Mouse (Mus musculus): Measurements from ENCODE around the gene Tsc22d4.
"Not testable (repeated sequence)": the region's sequence is repeated elsewhere in the genome, so short reads cannot be mapped to it uniquely, and the experiment has no call there.

The Tsc22d4 gene

DNA sequence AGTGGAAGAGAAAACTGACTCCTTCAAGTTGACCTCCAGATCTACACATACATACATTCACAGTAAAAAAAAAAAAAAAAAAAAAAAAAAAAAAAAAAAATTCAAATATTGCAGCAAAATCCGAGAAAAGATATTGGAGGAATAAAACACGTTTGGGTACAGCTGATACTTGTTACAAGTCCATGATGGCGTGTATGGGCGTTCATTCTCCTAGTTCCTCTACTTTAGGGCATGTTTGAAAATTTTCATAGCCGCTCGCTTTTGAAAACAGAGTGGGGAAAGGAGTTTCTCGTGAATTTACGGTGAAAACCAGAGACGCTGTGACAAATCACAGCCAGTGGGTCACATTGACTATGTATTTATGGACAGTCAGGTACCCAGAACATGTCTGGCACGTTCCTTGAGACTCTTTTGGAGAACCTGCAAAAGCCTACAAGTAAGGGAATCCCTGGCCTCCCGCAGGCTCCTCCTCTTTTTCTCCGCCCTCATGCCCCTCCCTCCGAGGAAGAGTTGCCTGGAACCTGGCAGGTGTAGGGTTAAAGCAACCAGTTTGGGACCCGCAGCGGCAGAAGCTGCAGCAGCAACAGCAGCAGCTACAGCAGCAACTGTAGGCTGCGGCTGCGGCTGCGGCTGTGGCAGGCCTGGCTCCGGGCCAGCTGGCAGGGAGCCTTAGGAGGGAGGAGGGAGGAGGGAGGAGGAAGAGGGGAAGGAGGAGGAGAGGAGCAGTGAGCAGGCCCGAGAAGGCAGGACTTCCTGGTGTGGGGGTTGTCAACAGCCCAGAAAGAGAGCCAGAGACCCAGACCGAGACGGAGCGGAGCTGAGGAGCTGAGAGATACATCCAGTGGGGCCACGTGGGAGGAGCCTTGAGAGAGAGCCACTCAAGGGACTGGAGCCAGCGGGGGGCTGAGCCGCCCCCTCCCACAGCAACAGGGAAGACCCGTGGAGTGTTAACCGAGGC lies at the start of gene Tsc22d4:
Gene Tsc22d4, plus strand, starts transcription at position 517 of the 958 bp plus-strand sequence.
- peak; percentile 86 to 90 for DNase-seq (ENCODE audit: low spot score in 2 of 2)

DNA sequence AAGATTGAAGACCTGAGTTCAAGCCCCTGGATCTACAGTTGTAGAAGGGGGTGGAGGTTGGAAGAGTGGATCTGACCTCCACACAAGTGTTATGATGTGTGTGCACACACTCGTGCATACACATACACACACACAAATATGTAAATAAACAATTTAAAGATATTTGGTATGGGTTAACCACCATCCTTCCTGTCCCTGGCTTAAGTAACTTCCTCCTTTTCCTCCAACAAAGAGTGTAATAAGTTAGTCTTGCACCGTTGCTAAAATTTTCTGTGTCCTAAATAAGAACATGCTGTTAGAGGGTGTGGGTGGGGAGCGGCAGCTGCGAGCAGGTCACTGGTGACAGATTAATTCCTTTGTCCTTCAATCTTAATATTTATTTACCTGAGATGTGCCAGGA lies 49.6 kb upstream of the Tsc22d4 start:
- no peak for DNase-seq (ENCODE audit: low spot score in 2 of 2)

DNA sequence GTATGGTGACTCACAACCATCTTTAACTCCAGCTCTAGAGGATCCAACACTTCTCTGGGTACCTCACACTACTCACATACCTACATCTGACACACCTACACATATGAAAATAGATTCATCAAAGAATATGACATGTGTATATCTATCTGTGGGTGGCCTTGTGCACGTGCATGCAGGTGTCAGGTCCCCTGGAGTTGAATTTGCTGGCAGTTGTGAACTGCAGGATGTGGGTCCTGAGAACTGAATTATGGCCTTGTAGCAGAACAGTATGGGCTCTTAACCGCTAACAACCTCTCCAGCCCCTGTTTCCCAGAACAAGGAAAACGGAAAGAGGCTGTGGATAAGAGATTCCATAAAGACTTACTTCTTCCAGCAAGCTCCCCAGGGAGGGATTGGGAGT lies 46.5 kb upstream of the Tsc22d4 start:
- DNase-seq (ENCODE audit: low spot score in 2 of 2): no peak

DNA sequence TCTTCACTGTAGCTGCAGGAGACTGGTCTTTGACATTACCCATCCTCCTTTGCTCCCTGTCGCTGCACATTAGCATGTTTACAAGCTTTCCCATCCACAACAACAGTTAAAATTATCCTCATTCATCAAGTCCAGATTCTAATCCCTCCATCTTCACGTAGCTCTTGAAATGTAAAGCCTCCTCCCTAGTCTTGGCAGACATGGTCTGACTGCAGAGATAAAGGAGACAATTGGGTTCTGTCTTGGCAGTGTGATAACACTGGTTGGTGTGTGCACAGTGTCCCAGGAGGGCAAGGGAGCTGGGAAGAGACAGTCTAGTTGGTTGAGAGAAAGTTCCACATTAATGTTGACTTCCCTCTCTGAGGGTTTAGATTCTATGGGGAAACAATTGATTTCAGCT lies 45.7 kb upstream of the Tsc22d4 start:
- DNase-seq (ENCODE audit: low spot score in 2 of 2): no peak

GRCm38 (mm10) chr5:137705242-137705641 lies 40.3 kb upstream of the Tsc22d4 start:
- no peak for DNase-seq (ENCODE audit: low spot score in 2 of 2)

GRCm38 (mm10) chr5:137706913-137707633 lies 38.5 kb upstream of the Tsc22d4 start:
- peak in 1 of 2 experiments; percentile 33 for DNase-seq (ENCODE audit: low spot score in 2 of 2)

- DNase-seq (ENCODE audit: low spot score in 2 of 2): no peak
Observed at GRCm38 (mm10) chr5:137713454-137713853, 32.1 kb upstream of the Tsc22d4 start.

GRCm38 (mm10) chr5:137715685-137716084 lies 29.8 kb upstream of the Tsc22d4 start:
- DNase-seq (ENCODE audit: low spot score in 2 of 2): no peak

GRCm38 (mm10) chr5:137718020-137718790 lies 27.3 kb upstream of the Tsc22d4 start:
- no peak for DNase-seq (ENCODE audit: low spot score in 2 of 2)

GRCm38 (mm10) chr5:137719088-137719487 lies 26.4 kb upstream of the Tsc22d4 start:
- DNase-seq (ENCODE audit: low spot score in 2 of 2): no peak

DNA sequence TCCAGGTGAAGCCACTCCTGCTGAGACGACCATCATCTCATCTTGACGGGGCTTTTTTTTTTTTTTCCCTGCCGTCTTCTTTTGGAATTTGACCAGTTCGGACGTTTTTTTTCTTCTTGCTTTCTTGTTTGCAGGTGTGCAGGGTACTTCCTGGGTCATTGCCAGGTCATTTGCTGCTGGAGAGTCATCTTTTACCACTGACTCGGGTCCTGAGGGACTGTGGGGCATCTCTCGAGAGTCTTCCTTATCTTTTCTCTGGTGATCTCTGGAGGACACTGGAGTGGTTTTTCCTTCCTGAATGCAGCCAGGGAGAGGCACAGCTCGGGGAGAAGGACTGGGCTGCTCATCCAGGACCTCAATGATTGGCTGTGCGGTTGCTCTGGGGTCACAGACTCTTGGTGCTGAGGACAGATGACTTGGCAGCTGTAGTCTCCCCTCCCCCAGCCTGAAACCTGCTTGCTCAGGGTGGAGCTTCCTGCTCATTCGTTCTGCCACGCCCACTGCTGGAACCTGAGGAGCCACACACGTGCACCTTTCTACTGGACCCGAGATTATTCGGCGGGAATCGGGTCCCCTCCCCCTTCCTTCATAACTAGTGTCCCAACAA lies 24.9 kb upstream of the Tsc22d4 start:
- DNase-seq (ENCODE audit: low spot score in 2 of 2): not testable (repeated sequence)

DNA sequence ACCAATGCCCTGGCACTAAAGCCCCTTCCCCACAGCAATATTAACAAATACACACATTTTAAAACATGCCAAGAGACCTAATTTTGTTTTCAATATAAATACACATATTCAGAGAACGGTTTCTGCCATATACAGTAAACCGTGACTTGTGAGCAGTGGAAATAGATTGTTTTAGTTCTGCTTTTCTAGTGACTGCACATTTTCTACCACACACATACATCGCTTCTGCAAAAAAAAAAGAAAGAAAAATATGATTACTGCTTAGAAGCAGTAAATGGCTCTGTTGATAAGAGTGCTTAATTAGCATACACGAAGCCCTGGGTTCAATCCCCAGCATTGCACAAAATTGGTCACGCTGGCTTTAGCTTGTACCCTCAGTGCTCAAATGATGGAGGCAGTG lies 21.7 kb upstream of the Tsc22d4 start:
- no peak for DNase-seq (ENCODE audit: low spot score in 2 of 2)

GRCm38 (mm10) chr5:137726767-137727166 lies 18.8 kb upstream of the Tsc22d4 start:
- no peak for DNase-seq (ENCODE audit: low spot score in 2 of 2)

DNA sequence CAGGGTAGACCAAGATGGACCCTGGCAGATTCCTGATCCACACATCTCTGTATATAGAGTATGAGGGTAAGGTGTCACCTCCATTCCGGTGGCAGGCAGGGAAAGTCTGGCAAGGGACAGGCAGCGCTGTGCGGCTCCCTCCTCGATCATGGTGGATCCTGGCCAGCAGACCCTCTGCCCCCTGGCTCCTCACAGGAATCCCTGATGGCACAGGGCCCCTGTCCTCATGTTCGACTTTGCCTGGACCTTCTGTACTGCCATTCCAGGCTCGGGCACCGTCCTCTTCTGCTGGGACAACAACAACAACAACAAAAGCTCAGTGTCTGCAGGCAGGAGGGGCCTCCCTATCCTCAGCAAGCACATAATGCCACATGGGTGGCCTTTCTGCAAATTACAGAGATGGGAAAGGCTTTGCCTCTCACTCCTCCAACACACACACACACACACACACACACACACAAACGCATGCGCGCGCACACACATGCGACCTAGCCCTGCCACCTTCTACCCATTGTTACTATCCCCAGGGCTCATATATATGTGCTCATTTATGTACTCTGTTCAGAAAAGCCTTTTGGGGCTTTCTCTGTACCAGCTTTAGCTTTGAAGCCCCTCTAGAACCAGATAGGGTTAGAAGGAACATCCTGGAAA lies 11.8 kb upstream of the Tsc22d4 start:
- no peak for DNase-seq (ENCODE audit: low spot score in 2 of 2)

DNA sequence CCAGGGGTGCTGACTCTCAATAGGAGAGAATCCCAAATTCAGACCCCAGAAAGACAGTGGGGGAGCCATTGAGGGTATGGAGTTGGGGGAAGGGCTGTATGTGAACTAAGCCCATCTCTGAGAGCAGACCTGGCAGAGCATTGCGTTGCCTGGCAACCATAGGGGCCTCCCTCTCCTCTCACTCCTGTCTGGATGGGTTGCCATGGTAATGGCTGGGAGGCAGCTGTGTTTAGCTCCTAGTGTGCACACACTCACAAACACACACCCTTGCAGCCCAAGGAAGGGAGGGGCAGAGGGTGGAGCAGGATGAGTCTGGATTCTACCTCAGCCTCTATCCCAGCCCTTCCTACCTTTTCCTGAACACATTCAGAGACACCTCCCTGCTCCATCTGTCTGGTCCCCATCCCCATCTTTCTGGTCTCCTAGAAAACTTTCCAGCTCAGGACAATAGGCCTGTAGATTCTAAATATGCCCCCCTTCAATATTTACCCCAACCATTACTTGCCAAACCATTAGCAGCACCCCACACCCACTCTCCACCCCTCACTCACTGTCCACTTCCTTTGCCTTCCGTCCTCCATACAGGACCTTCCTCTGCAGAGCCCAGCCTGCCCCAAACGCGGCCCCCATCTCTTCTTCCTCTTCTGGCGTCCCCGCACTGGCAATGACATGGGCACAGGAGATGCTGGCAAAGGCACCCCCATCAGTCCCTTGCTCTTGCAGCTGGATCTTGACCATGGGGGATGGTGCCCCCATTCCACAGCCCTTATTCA lies 11.1 kb upstream of the Tsc22d4 start:
- DNase-seq (ENCODE audit: low spot score in 2 of 2): peak; percentile 92 to 95

DNA sequence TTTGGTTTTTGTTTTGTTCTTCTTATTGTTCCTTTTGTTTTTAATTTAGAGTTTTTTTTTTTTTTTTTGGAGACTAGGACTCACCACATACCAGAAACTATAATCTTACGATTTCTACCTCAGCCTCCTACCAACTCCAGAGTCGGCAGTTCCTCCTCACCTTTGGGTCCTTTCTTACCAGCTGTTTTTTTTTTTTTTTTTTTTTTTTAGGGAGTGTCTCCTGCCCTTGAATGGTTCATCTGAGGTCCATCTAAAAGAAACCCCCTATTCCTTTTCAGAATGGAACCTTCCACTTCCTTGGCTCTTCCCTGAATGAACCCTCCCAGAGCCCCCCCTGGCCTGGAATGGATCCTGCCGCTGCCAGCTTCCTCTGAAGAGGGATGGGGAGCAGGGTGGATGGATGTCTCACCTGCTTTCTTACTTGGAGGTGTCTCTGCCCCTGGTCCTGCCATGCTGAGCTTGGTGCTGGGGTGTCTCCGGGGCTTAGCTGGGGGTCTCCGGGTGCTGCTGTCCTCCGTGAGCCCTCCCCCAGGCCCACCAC lies 8.1 kb upstream of the Tsc22d4 start:
- no peak for DNase-seq (ENCODE audit: low spot score in 2 of 2)

GRCm38 (mm10) chr5:137738516-137738915 lies 7.0 kb upstream of the Tsc22d4 start:
- DNase-seq (ENCODE audit: low spot score in 2 of 2): no peak

DNA sequence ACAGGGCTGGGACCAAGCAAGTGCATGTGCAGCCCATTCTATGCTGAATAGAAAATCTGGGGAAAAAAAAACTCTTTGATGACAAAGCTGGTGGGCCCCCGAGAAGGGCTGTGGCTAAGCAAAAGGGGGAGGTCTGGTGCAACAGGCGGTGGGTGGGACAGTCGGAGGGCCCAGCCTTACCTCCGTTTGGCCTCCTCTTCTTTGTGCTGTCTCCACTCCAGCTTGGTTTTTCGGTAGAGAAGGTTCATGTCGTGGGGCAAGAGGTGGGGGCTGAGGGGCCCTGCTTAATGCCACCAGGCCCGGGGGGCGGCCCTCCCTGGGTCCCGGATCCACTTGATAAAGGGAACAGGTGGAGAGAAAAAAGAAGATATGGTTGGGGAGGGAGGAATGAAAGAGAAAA lies 6.1 kb upstream of the Tsc22d4 start:
- DNase-seq (ENCODE audit: low spot score in 2 of 2): no peak

DNA sequence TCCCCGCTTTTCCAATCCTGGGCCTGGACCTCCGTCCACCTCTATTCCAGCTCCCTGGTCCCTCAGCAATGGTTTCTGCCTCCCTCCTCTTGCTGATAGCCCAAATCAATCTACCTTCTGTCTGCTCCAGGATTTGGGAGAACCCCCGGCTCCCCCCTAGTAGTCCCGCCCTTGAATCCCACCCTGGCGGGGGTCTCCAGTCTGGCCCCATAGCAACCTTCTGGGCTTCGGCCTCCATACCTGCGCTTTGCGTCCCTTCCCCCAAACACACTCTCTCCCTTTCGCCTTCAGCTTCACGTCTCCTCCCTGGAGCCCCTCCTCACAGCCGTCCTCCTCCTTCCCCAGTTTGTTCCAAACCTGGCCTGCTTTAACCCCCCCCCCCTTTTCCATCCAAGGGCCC lies 5.0 kb upstream of the Tsc22d4 start:
- no peak for DNase-seq (ENCODE audit: low spot score in 2 of 2)
